Mouse (Mus musculus) yolk sac, embryonic 10.5 days (tissue): ENCODE results near the gene Limd1.

Source experiments
- DNase-seq: peaks from one replicate; pipeline ENCODE4 v3.0.0-alpha.2; 2017; ENCODE audit warnings: low spot score

Gene Limd1

DNA sequence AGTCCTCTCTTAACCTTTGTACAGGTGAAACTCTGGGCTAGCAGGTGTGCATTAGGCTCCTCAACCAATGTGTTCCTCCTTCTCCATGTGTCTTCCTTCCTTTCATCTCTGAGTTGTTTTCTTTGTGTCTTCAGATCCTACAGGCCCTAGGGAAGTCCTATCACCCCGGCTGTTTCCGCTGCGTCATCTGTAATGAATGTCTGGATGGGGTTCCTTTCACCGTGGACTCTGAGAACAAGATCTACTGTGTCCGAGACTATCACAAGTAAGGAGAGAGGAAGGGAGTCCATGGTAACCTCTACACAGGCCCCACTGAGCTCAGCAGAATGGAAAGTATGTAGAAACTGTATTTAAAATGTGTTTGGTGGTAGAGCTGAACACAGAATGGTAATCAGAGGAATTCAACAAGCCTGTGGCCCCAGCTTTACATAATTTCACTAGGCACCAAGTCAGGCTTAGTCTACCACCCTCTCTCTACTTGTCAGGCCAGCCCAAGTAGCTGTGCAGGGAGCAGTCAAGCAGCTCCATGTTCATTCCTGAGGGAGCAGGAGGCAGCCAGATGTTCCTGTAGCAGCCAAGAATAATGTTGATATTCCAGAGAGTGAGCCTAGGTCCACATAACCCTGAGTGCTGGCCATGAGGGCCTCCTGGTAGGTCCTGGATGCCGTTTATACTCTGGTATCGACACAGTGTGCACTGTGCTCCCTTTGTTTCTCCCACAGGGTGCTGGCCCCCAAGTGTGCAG, 38.3 kb downstream of the Limd1 start:
- DNase-seq, result no peak

DNA sequence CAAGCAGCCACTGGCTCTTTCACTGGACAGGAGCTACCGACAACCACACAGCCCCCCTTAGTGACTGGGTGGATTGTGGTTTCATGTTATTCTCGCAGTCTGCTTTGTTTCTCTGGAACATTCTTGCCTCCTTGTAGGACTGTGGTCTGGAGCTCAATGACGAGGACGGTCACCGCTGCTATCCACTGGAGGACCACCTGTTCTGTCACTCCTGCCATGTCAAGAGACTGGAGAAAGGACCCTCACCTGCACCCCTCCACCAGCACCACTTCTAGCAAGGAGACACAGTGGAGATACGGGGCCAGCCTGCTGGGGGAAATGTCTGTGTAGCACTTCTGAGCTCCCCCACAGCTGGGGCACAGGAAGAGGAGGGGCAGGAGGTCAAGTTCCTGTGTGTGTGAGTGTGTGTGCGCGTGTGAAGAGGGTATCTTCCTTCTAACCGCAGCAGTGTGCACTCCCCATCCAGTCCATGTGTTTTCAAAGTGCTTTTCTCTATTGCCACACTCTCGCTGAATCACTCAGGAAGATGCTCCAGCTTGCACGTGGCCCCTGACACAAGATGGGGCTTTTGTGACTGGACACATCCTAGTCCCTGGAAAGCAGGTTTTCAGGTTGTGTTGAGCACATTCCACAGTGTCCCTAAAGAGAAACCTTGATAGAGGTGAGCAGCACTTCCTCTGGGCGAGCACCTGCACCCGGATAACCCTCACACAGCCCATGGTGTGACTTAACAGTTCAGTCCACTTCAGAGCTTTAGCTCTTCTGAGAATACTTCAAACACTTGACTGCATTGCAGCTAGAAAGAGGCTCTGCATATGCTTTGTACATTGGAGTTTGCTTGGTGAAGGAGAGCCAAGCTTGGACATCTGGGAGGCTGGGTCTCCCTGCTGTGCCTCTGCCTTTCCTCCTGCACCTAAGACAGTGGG, 40.7 kb downstream of the Limd1 start:
- no peak for DNase-seq

DNA sequence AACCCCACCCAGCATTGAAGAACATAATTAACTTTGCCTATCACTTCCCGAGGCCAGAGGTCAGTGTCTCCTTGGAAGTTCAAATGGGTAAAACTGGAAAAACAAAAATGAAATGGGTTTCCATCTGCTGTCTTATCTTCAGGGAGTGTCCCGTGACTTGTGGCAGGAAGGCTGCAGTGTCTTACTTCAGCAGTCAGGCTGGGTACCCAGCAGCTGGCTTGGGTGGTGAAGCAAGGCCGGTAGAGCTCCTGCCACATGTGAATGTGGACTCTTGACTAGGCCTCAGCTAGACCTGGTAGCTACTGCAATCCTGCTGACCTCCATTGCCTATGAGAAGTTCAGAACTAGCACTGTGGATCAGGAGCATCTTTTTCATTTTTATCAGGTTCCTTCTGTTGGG, 42.2 kb downstream of the Limd1 start:
- no peak for DNase-seq

DNA sequence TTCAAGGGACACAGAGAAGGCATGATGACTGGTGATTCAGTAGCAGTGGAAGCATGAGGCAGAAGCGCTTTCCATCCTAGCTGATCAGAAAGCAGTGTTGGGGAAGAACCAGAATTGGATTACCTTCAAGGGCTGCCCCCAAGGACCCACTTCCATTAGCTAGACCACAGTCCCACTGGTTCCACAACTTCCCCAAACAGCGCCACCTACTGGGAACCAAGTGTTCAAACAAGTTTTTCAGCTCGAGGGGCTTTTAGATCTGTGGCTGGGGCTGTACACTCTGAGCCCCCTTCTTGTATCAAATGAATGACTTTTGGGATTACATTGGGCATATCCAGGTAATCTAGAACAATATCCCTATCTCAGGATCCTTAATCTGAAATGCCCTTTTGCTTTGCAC, 45.2 kb downstream of the Limd1 start:
- no peak for DNase-seq

DNA sequence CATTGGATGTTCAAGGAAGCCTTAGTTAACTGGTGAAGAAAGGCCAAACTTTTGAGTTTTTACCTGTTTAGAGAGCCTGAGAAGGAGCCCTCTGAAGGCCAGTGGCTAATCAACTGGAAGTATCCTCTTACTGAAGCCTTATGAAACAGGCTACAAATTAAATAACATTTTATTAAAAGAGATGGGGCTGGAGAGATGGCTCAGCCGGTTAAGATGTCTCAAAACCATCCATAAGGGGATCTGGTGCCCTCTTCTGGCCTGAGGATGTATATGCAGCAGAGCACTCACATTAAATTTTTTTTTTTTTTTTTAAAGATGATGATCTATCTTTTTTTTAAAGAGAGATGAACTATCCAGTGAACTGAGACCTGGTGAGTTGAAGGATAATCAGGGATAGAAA, 46.6 kb downstream of the Limd1 start:
- DNase-seq, result no peak

DNA sequence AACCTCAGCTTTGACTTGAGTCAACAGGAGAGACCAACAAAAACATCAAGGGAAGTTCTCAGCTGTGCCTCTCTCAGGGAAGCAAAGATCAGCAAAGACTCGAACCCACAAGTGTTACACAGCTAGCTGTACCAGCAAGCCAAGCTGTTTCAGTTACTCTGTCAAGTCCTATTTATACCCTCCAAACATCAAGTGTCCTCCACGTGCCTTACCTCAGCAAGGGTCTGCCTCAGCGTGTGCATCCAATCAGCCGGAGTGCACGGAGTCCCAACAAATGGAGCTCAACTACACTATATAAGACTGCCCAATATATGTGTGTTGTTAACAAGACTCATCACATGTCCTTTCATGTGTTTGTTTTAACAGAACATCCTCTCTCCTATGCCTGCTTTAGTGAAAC, 48.0 kb downstream of the Limd1 start:
- no peak for DNase-seq

DNA sequence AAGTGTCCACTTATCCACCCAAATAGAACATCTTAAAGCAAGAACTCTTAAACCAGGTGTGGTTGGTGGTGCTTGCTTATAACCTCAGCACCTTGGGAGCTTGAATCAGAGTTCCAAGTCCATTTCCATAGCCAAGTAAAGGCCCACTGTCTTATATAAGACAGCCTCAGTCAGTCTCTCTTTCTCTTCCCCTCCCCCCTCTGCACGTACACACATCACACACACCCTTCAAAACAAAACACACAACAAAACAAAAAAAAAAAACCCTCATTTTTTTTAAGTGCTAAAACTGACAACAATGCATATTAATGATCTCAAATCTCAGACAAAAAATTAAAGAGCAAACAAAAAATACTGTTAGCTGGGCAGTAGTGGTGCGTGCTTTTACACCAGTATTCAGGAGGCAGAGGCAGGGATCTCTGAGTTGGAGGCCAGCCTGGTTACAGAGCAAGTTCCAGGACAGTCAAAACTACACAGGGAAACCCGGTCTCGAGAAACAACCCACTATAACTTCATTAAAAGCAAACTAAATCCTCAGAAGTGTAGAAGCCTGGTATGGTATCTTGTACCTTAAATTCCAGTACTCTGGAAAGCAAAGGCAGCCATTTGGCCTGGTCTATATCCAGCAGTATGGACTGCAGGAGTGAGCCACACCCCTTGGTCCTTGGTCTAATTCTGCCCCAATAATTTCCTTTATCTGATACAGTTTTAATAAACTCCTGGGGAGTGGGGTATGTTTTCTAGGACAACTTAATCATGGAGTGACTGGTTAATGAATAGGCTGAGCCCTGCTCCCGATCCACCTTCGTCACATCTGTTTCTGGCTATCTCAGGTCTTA, 49.8 kb downstream of the Limd1 start:
- DNase-seq, result peak; percentile 24

DNA sequence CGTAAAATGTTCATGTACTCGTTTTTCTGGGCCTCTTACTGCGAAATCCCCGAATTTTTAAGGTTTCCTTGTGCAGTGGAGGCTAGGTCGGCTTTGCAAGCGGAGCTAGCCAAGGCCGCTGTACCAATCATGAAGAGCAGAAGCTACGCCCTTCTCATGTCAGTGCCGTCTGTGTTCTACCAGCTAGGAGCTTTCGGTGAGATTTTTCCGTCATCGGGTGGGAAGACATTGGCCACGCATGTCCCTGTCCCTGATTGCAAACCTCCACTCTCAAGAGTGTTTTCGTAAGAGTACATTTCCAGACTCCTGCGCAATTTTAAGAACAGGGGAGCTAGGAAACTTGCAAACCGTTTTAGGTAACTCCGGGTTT, 50.4 kb downstream of the Limd1 start:
- no peak for DNase-seq

DNA sequence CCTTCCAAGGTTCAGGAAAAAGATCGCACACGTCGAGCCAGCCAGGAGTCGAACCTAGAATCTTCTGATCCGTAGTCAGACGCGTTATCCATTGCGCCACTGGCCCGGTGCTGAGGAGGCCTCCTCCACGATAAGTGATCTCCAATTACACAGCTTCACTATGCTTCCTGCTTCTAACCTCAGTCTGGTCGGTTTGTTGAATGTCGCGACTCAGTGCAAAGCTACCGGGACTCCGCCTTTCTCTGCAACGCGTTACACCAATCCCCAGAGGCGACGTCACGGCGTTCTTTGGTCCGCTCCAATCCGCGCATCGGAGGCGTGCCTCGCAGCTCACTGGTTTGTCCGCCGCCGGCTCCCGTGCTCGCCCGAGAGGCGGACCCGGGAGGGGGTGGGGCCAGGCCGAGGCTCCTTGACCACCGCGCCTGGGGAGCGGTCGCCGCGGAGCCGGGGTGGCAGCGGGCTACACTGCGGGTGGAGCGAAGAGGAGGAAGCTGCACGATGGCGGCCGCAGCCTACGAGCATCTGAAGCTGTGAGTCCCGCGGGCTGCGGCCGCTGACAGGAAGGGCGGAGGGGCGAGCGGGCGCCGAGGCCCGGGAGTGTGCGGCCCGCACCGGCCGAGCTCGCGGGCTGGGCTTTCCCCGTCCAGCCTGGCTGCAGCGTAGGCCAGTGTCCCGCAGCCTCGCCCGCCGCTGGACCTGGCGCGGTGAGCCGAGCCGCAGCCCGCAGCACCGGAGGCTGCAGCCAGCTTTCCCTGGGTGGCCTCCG, 51.1 kb downstream of the Limd1 start, which contains the start of gene Sacm1l:
TSS of gene Sacm1l (plus strand) at position 368 of the 766 bp plus-strand sequence.
- DNase-seq, result peak; percentile 99

DNA sequence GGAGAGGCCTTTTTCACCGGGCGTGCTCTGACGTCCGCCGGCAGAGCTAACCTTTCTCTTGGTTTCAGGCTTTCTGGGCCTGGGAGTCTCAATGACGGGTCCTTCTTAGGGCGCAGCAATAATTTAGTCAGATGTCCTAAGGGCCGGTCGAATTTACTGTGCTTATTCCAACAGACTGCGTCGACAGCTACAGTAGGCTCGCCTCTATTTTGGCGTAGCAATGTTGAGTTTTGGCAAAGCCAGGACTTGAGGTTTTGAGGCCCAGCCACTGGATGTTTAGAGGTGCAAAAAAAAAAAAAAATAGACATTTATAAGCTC, 51.6 kb downstream of the Limd1 start:
- no peak for DNase-seq

DNA sequence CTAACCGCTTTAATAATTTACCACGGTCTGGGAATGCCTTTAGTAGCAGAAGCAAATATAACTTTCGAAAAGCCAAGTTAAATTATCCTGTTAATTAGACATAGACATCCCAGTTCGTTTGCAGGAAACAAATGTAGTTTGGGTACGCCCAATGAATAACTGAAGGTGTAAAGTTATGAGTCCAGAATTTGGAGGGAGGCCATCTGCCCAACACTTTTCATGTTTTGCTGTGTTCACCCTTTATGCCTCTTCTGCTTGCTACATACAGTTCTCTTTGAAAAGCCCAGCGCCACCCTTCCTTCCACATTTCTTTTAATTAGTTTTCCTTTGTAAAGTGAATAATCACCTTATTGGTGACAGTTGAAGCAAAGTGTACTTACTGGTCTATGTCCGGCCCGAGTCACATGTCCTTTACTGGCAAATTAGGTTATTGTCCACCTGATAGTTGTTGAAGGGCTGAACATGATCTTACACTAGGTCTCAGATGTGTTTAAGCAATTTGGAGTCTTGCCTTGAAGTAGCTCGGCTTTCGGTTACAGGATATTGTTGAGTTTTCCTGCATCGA, 52.1 kb downstream of the Limd1 start:
- DNase-seq, result no peak

DNA sequence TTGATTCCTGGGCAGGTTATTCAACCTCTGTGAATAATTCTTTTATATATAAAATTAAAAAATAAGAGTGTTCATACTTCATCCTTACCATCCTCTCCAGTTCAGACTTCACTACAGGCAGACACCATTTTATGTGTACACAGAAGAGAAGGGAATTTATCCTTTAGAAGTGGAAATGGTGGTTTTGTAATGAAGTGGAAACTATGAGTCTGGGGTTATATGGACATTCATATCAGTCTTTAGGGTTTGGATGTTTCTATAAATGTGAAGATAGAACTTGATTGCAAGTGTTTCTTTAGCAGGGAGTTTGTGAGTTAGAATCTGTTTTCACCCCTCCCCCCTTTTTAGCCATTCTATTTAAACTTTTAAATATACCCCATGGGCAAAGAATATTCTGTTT, 52.7 kb downstream of the Limd1 start:
- no peak for DNase-seq

DNA sequence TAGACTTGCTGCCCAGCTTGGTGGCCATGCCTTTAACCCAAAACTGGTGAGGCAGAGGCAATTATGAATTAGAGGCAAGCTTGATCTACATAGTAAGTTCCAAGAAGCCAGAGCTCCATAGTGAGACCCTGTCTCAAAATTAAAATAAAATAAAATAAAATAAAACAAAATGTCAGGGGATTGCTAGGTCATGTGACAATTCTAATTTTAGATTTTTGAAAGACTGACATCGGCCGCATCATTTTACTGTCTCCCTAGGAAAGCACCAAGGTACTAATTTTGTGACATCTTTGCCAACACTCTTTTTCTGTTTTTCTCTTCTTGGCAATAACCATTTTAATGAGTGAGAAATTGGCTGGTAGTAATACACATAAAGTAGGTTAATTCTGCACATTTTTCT, 58.1 kb downstream of the Limd1 start:
- DNase-seq, result no peak

DNA sequence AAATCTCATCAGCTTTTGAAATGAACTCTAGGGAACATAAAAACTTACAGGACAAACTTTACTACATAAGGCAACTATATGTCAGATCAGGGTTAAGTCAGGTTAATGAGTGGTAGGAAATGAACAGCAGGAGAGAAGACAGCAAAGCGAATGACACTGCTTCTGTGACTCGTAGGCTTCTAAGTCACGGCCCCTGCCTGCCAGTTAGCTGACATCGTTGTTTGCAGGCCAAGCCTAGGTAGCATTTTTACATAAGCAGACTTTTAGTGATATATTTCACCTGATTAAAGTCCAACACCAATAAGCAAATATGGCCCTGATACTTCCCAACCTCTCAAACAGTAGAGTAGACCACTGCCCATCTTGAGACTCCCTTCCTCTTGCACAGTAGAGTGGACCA, 59.7 kb downstream of the Limd1 start:
- DNase-seq, result no peak

DNA sequence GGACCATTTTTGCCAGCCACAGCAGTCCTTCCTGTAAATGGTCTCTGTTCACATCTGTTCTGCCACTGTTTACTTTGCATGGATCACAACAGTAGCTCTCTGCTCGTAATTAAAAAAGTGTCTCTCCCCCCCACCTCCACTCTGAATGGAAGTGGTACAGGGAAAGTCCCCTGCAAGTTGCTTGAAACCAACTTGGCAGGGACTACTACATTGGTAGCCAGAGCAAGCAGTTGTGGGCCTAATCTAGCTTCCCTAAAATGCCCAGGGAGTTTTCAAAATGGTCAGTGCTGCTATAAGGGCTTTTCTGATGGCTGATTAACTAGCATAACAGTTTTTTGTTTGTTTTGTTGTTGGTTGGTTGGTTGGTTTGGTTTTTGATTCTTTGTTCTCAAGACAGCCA, 60.6 kb downstream of the Limd1 start:
- DNase-seq, result no peak

DNA sequence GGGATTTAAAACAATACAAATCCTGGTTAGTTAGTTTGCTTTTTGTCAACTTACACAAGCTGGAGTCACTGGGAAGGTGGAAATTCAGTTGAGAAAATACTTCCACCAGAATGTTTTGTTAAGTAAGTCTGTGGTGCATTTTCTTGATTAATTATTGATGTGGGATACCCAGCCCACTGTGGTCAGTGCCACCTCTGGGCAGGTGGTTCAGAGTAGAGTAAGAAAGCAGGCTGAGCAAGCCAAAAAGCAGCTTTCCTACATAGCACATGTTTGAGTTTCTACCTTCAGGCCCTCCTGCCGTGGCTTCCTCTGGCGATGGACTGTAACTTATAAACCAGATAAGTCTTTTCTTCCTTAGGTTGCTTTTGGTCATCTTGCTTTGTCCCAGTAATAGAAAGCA, 61.3 kb downstream of the Limd1 start:
- no peak for DNase-seq

DNA sequence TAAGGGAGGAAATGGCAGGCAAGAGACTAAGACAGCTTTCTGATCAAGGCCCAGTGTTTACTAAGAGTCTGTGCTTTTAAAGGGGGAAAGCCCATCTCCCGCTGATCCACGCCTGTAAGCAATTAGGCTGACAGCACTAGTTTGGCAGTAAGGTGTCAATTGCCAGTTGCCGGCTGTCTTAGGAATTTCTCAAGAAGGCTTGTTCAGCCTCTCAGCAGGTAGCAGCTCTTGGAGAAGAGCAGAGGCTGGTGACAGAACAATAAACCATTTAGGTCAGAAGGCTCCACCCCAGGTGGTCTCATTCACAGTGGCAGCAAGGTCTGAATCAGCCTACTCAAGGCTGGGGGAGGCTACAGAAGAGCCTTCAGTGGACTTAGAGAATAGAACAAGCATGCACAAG, 76.1 kb downstream of the Limd1 start:
- no peak for DNase-seq
